Mouse (Mus musculus): ENCODE data around the gene Ebf1. TPM values are rescaled to one million over a fixed set of nuclear protein-coding genes. Genes with fewer than 3 reads are reported as not detected.

Gene Ebf1
- total and polyA plus RNA-seq, 3 experiments: 0.04 TPM; not detected in 2

- Histone ChIP-seq H3K79me2 (ENCODE audit: control insufficient read depth, insufficient read depth, low read length, poor library complexity) (no peaks in the 10 kb centered on the region), H3K27me3 (ENCODE audit: control insufficient read depth in 1 of 2, insufficient read depth in 2 of 2, low read length in 2 of 2) (no peaks in the 10 kb centered on the region), H3K9ac (ENCODE audit: control insufficient read depth, low read depth, low read length, poor library complexity, severe bottlenecking) (no peak overlapping the region), H3K36me3 (ENCODE audit: control insufficient read depth in 1 of 2, insufficient read depth in 2 of 2, low read length in 2 of 2) (no peaks in the 10 kb centered on the region), H3K27ac (ENCODE audit: control insufficient read depth, low read depth, low read length) (no peak overlapping the region), H3K4me1 (ENCODE audit: control insufficient read depth in 1 of 2, insufficient read depth in 2 of 2, low read length in 2 of 2) (no peaks in the 10 kb centered on the region), H3K9me3 (replicated peaks; ENCODE audit: insufficient read depth, low read length) (no peaks in the 10 kb centered on the region), H3K4me3 (ENCODE audit: control insufficient read depth in 1 of 2, insufficient read depth in 1 of 2, low read depth in 2 of 2, low read length in 2 of 2) (no peak overlapping the region)
- DNase-seq (ENCODE audit: low read depth, low spot score): no peak
- TF ChIP-seq POLR2A (IDR thresholded peaks at IDR 0.05; ENCODE audit: control insufficient read depth in 1 of 2, insufficient read depth in 1 of 2, low read depth in 1 of 2, low read length in 2 of 2, poor library complexity in 1 of 2): no peak
These were observed 78.3 kb downstream of the Ebf1 start for GRCm38 (mm10) chr11:44695416-44695815.

GRCm38 (mm10) chr11:44696539-44697201 is 79.6 kb downstream of the Ebf1 start:
- Histone ChIP-seq H3K4me1 (ENCODE audit: control insufficient read depth in 1 of 2, insufficient read depth in 2 of 2, low read length in 2 of 2) (no peaks in the 10 kb centered on the region), H3K27ac (ENCODE audit: control insufficient read depth, low read depth, low read length) (no peak overlapping the region), H3K9ac (ENCODE audit: control insufficient read depth, low read depth, low read length, poor library complexity, severe bottlenecking) (no peak overlapping the region), H3K79me2 (ENCODE audit: control insufficient read depth, insufficient read depth, low read length, poor library complexity) (no peaks in the 10 kb centered on the region), H3K27me3 (ENCODE audit: control insufficient read depth in 1 of 2, insufficient read depth in 2 of 2, low read length in 2 of 2) (no peaks in the 10 kb centered on the region), H3K36me3 (ENCODE audit: control insufficient read depth in 1 of 2, insufficient read depth in 2 of 2, low read length in 2 of 2) (no peaks in the 10 kb centered on the region), H3K9me3 (replicated peaks; ENCODE audit: insufficient read depth, low read length) (no peaks in the 10 kb centered on the region), H3K4me3 (ENCODE audit: control insufficient read depth in 1 of 2, insufficient read depth in 1 of 2, low read depth in 2 of 2, low read length in 2 of 2) (no peak overlapping the region)
- no peak for TF ChIP-seq SMC3 (IDR thresholded peaks at IDR 0.05; ENCODE audit: low read depth, low read length)
- TF ChIP-seq EP300 (IDR thresholded peaks at IDR 0.05; ENCODE audit: low read depth in 1 of 2, low read length in 2 of 2): no peak
- no peak for TF ChIP-seq MYC (IDR thresholded peaks at IDR 0.05; ENCODE audit: low read depth, low read length)
- no peak for DNase-seq (ENCODE audit: low read depth, low spot score)

- H3K9me3 ChIP-seq (replicated peaks; ENCODE audit: insufficient read depth, low read length): no peaks in the 10 kb centered on the region
- H3K9ac ChIP-seq (ENCODE audit: control insufficient read depth, low read depth, low read length, poor library complexity, severe bottlenecking): no peak overlapping the region
- no peak for TF ChIP-seq SMC3 (IDR thresholded peaks at IDR 0.05; ENCODE audit: low read depth, low read length)
- no peak for TF ChIP-seq ZMIZ1 (IDR thresholded peaks at IDR 0.05; ENCODE audit: low read depth, low read length)
- TF ChIP-seq USF2 (IDR thresholded peaks at IDR 0.05; ENCODE audit: borderline replicate concordance in 1 of 2, insufficient read depth in 1 of 2, low read depth in 1 of 2, low read length in 2 of 2): no peak
- no peak for TF ChIP-seq TAL1 (IDR thresholded peaks at IDR 0.05; ENCODE audit: low read length)
- TF ChIP-seq POLR2AphosphoS5 (IDR thresholded peaks at IDR 0.05; ENCODE audit: borderline replicate concordance, low read depth, low read length): no peak
- TF ChIP-seq RCOR1 (IDR thresholded peaks at IDR 0.05; ENCODE audit: low read depth, low read length): no peak
- TF ChIP-seq CTCF (IDR thresholded peaks at IDR 0.05 in 2 of 3, conservative IDR thresholded peaks at IDR 0.05 in 1 of 3; ENCODE audit: control insufficient read depth in 1 of 3, insufficient read depth in 1 of 3, low read depth in 2 of 3, low read length in 3 of 3, poor library complexity in 1 of 3, severe bottlenecking in 1 of 3): no peak
- no peak for TF ChIP-seq TBP (IDR thresholded peaks at IDR 0.05; ENCODE audit: low read depth, low read length)
- TF ChIP-seq E2F4 (IDR thresholded peaks at IDR 0.05; ENCODE audit: borderline replicate concordance, low read depth, low read length): no peak
- no peak for TF ChIP-seq GABPA (IDR thresholded peaks at IDR 0.05; ENCODE audit: low read depth, low read length)
- no peak overlapping the region for H3K27ac ChIP-seq (ENCODE audit: control insufficient read depth, low read depth, low read length)
- H3K27me3 ChIP-seq (ENCODE audit: control insufficient read depth in 1 of 2, insufficient read depth in 2 of 2, low read length in 2 of 2): no peaks in the 10 kb centered on the region
- no peak for DNase-seq (ENCODE audit: low read depth, low spot score)
- H3K79me2 ChIP-seq (ENCODE audit: control insufficient read depth, insufficient read depth, low read length, poor library complexity): no peaks in the 10 kb centered on the region
- no peaks in the 10 kb centered on the region for H3K4me1 ChIP-seq (ENCODE audit: control insufficient read depth in 1 of 2, insufficient read depth in 2 of 2, low read length in 2 of 2)
- H3K4me3 ChIP-seq (ENCODE audit: control insufficient read depth in 1 of 2, insufficient read depth in 1 of 2, low read depth in 2 of 2, low read length in 2 of 2): no peak overlapping the region
- no peaks in the 10 kb centered on the region for H3K36me3 ChIP-seq (ENCODE audit: control insufficient read depth in 1 of 2, insufficient read depth in 2 of 2, low read length in 2 of 2)
These were observed 83.1 kb downstream of the Ebf1 start for GRCm38 (mm10) chr11:44700181-44700580.

Measured in MEL (cell line).